Mouse (Mus musculus) olfactory bulb, adult 2 months (tissue): ENCODE results near the gene H2bfm. TPM values are rescaled to one million over a fixed set of nuclear protein-coding genes. Genes with fewer than 3 reads are reported as not detected.
"Not testable (repeated sequence)": the region's sequence is repeated elsewhere in the genome, so short reads cannot be mapped to it uniquely, and the experiment has no call there.

Source experiments
- H3K27ac ChIP-seq: fragments of 200-500 bp; 2 replicates; pipeline ENCODE4 v1.5.1; 2012; ENCODE audit warnings: low read depth, low read length; ENCODE audit not compliant: insufficient read depth
- H3K4me1 ChIP-seq: fragments of 200-500 bp; 2 replicates; pipeline ENCODE4 v1.6.1; 2012; ENCODE audit warnings: low read length; ENCODE audit not compliant: control insufficient read depth, insufficient read depth
- H3K4me3 ChIP-seq: fragments of 200-500 bp; 2 replicates; pipeline ENCODE4 v1.5.1; 2012; ENCODE audit warnings: mild to moderate bottlenecking, low read depth, low read length, moderate library complexity; ENCODE audit not compliant: insufficient read depth
- CTCF ChIP-seq: fragments of 200-500 bp; IDR thresholded peaks from 2 replicates; pipeline ENCODE4 v1.5.1; 2012; ENCODE audit warnings: low read depth, mild to moderate bottlenecking, low read length, moderate library complexity; ENCODE audit not compliant: insufficient read depth
- POLR2A ChIP-seq: fragments of 200-500 bp; IDR thresholded peaks from 2 replicates; pipeline ENCODE4 v1.6.1; 2012; ENCODE audit warnings: mild to moderate bottlenecking, low read depth, low read length, moderate library complexity; ENCODE audit not compliant: insufficient read depth
- WGBS: fragments of 180-500 bp; shearing (Covaris S2); methylation state at CpG from one replicate; pipeline ENCODE4 v1.1.7; 2018; 5-methylcytosine and 5-hydroxymethylcytosine counted together
- polyA plus RNA-seq: library from polyadenylated mRNA; stranded (reverse); fragments of >200 nt; gene quantifications from 2 replicates; pipeline ENCODE4 v1.2.4, GENCODE M21; 2012; ENCODE audit warnings: low replicate concordance; ENCODE audit not compliant: missing spikeins, insufficient read depth, insufficient read length

H2bfm gene
- not detected in 2 replicates for polyA plus RNA-seq

GRCm38 (mm10) chrX:136927031-136927430 is at the start of gene H2bfm:
H2bfm (plus strand) TSS chrX:136927325.
- TF ChIP-seq CTCF (no peak), POLR2A (no peak)
- Histone ChIP-seq H3K27ac (no peak within 1 kb of the TSS), H3K4me1 (no peaks in the 10 kb centered on the region), H3K4me3 (no peak within 1 kb of the TSS)
- WGBS, result 93% methylated on average over 14 of the region's 14 CpGs

GRCm38 (mm10) chrX:136895757-136896156 is 31.4 kb upstream of the H2bfm start:
- Histone ChIP-seq H3K4me1 (no peaks in the 10 kb centered on the region), H3K4me3 (no peak overlapping the region)
- WGBS, result 49% methylated on average over 2 of the region's 2 CpGs

GRCm38 (mm10) chrX:136904369-136904768 is 22.8 kb upstream of the H2bfm start:
- WGBS, result 53% methylated on average over 4 of the region's 4 CpGs

More at GRCm38 (mm10) chrX:136895757-136896156, 31.4 kb upstream of the H2bfm start:
- no peak for TF ChIP-seq CTCF
- TF ChIP-seq POLR2A, result no peak
- H3K27ac ChIP-seq, result no peak overlapping the region

GRCm38 (mm10) chrX:136925863-136926262 is 1.3 kb upstream of the H2bfm start:
- TF ChIP-seq CTCF, result no peak
- TF ChIP-seq POLR2A, result no peak

More at GRCm38 (mm10) chrX:136904369-136904768, 22.8 kb upstream of the H2bfm start:
- no peak for TF ChIP-seq POLR2A
- no peak for TF ChIP-seq CTCF
- Histone ChIP-seq H3K4me1 (no peaks in the 10 kb centered on the region), H3K27ac (no peak overlapping the region), H3K4me3 (no peak overlapping the region)

GRCm38 (mm10) chrX:136937985-136938384 is 10.9 kb downstream of the H2bfm start:
- Histone ChIP-seq H3K27ac (no peak overlapping the region), H3K4me1 (no peaks in the 10 kb centered on the region), H3K4me3 (no peak overlapping the region)
- 67% methylated on average over 3 of the region's 3 CpGs for WGBS
- TF ChIP-seq POLR2A (no peak), CTCF (no peak)

More at GRCm38 (mm10) chrX:136925863-136926262, 1.3 kb upstream of the H2bfm start:
- Histone ChIP-seq H3K27ac (no peak overlapping the region), H3K4me1 (no peaks in the 10 kb centered on the region), H3K4me3 (no peak overlapping the region)

DNA sequence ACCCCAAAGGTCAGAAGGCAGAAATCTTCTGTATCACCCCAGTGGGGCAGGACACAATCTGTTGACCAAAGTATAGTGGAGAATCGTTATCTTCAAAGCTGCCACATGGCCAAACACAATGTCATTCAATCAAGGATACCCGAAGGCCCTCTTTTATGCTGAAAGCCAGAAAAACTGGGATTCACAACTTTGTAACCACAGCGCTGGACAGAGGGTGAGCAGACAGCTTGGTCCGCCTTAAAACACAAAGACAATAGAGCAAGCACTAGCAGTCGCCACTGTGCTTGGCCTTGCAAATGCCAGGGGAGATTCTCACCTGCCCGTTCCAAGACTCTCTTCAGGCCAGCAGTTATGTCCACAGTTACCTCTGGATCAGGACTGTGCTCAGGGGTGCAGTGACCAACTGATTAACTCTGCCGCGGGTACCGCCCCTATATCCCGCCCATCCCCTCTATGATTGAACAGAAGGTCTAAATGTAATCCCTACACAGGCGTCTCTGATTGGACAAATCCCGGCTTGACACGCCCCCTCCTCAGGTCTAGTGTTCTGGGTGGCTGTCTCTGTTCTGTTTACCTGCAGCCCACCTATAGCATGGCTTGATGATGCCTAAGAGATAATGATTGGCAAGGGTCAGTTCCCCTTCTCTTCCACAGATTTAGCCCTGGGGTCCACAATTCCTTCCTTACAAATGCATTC is 30.6 kb downstream of the H2bfm start:
- 29% methylated on average over 13 of the region's 13 CpGs for WGBS
- not testable (repeated sequence) for H3K4me1 ChIP-seq, H3K27ac ChIP-seq
- H3K4me3 ChIP-seq, result peak overlapping the region; percentile 50

DNA sequence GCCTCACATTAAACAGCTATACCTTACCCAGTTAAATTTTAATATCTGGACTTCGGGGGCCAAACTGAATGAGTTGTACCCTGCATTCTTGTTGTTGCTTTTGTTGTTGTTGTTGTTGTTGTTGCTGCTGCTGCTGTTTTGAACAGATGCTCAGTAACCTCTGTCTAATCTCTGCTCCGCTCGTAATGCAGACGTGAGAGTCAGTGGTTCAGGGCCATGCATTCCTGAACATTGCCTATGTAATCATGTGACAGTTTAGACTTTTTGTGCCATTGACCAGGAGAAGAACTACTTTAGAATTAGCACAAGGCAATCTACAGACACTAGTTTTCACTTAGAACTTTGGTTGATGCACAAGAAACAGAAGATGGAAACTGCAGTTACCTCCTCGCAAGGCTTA is 31.2 kb downstream of the H2bfm start:
- not testable (repeated sequence) for H3K27ac ChIP-seq, H3K4me1 ChIP-seq, H3K4me3 ChIP-seq
- 44% methylated on average over 5 of the region's 5 CpGs for WGBS

DNA sequence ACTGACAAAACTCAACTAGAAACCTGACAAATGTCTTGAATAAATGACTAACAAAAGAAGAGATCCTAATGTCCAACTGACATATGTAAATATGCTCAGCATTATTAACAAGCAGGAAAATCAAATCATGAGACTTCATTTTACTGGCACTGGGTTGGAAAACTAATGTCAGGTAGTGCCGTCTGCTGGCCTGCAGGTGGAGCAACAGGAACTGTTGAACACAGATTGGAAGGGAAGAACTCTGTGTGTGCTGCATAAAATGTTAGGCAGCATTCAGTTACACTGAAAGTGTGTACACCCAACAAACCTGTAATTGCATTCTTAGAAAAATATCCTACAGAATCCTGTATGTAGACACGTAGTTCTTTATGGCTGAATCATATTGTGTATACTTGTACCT is 32.6 kb downstream of the H2bfm start:
- H3K27ac ChIP-seq, result no peak overlapping the region
- TF ChIP-seq POLR2A (no peak), CTCF (no peak)
- H3K4me1 ChIP-seq, result no peaks in the 10 kb centered on the region
- WGBS, result 22% methylated on average over 2 of the region's 2 CpGs
- H3K4me3 ChIP-seq, result no peak overlapping the region

- H3K4me3 ChIP-seq, result peak within 1 kb of the TSS; percentile 56
- 86% methylated on average over 6 of the region's 6 CpGs for WGBS
- H3K4me1 ChIP-seq, H3K27ac ChIP-seq: not testable (repeated sequence)
These were observed 48.3 kb downstream of the H2bfm start, which contains the start of gene Tmsb15b2 for GRCm38 (mm10) chrX:136975397-136975796. Tmsb15b2 (minus strand) TSS chrX:136975497.
